Mouse (Mus musculus) cortical plate, adult 2 months (tissue): ENCODE data around the gene Arpc1b.

Experiments
- CTCF ChIP-seq: fragments of 200-500 bp; IDR thresholded peaks from 2 replicates; pipeline ENCODE4 v1.5.1; 2011; ENCODE audit warnings: mild to moderate bottlenecking, control low read depth, low read length; ENCODE audit not compliant: insufficient read depth; ENCODE audit errors: extremely low read depth
- POLR2A ChIP-seq: fragments of 200-500 bp; IDR thresholded peaks from 2 replicates; pipeline ENCODE4 v1.6.1; 2011; ENCODE audit warnings: mild to moderate bottlenecking, low read length, control low read depth; ENCODE audit not compliant: insufficient read depth; ENCODE audit errors: extremely low read depth

DNA sequence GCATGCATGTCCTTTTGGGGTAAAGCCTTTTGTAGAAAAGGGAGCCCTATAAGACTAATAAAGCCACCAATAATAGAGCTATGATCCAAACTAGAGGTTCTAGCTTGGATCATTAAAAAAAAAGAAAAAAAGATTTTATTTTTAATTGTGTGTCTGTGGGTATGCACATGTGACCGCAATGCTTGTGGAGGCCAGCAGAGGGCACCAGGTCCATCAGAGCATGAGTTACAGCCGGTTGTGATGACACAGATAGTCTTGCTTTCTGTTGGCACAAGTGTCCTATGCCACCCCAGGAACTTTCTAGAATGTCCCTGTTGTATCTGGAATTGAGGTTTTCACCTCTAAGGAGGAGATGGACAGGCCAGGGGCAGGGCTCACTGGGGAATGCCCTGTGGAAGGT lies 5.4 kb downstream of the Arpc1b start:
- peak; percentile 9; the same call in 1 of the 2 replicates for TF ChIP-seq CTCF
- no peak for TF ChIP-seq POLR2A
